Mouse (Mus musculus) kidney, postnatal 0 days (tissue): ENCODE results near the gene Grik1. TPM values are rescaled to one million over a fixed set of nuclear protein-coding genes. Genes with fewer than 3 reads are reported as not detected.
A peak's percentile ranks its signal among the peaks of the same experiment; 100 is the strongest.

Source experiments
- ATAC-seq: fragments of 200-750 bp; cut with Nextera tagmentation; replicated peaks from 2 replicates; pipeline ENCODE4 v1.8.0; 2017; ENCODE audit warnings: low read depth, moderate number of reproducible peaks, moderate TSS enrichment, moderate library complexity; ENCODE audit not compliant: low FRiP score
- DNase-seq: peaks from one replicate; pipeline ENCODE4 v3.0.0-alpha.2; 2016; ENCODE audit warnings: low spot score
- H3K27ac ChIP-seq: fragments of 300-500 bp; sonication (generic); 2 replicates; pipeline ENCODE4 v1.5.1; 2014; ENCODE audit warnings: mild to moderate bottlenecking
- H3K27me3 ChIP-seq: fragments of 300-500 bp; sonication (generic); 2 replicates; pipeline ENCODE4 v1.6.1; 2014; ENCODE audit warnings: low read length, mixed read lengths; ENCODE audit not compliant: insufficient read depth
- H3K36me3 ChIP-seq: fragments of 300-500 bp; sonication (generic); 2 replicates; pipeline ENCODE4 v1.6.1; 2014; ENCODE audit warnings: low read length, mixed read lengths; ENCODE audit not compliant: insufficient read depth
- H3K4me1 ChIP-seq: fragments of 300-500 bp; sonication (generic); replicated peaks from 2 replicates; pipeline ENCODE4 v1.6.1; 2014; ENCODE audit warnings: antibody characterized with exemption, low read length, mixed read lengths; ENCODE audit not compliant: insufficient read depth
- H3K4me2 ChIP-seq: fragments of 300-500 bp; sonication (generic); 2 replicates; pipeline ENCODE4 v1.6.1; 2014; ENCODE audit warnings: mild to moderate bottlenecking, low read length, moderate library complexity, mixed read lengths
- H3K4me3 ChIP-seq: fragments of 300-500 bp; sonication (generic); replicated peaks from 2 replicates; pipeline ENCODE4 v1.5.1; 2014; ENCODE audit warnings: low read depth, low read length
- H3K9ac ChIP-seq: fragments of 300-500 bp; sonication (generic); 2 replicates; pipeline ENCODE4 v1.6.1; 2014; ENCODE audit warnings: low read depth, low read length
- H3K9me3 ChIP-seq: fragments of 300-500 bp; sonication (generic); replicated peaks from 2 replicates; pipeline ENCODE4 v1.6.1; 2016; ENCODE audit warnings: low read length, inconsistent platforms, mixed read lengths
- CTCF ChIP-seq: IDR thresholded peaks from 2 replicates; pipeline ENCODE4 v1.5.1; 2016; ENCODE audit warnings: antibody characterized with exemption, low read depth, mild to moderate bottlenecking, moderate library complexity
- WGBS: fragments of 180-500 bp; shearing (Covaris S2); extraction: QIAGEN DNeasy Blood & Tissue Kit; methylation state at CpG from one replicate; pipeline ENCODE4 v1.1.7; 2014; 5-methylcytosine and 5-hydroxymethylcytosine counted together
- polyA plus RNA-seq: library from polyadenylated mRNA; unstranded; fragments of >200 nt; fragmentation: Nextera tagmentation; extraction: Ambion mirVana; gene quantifications from 2 replicates; pipeline ENCODE4 v1.2.1, GENCODE M21; 2015

Grik1 gene
- polyA plus RNA-seq, 1 experiment from 2014 or later = 0.34 TPM

DNA sequence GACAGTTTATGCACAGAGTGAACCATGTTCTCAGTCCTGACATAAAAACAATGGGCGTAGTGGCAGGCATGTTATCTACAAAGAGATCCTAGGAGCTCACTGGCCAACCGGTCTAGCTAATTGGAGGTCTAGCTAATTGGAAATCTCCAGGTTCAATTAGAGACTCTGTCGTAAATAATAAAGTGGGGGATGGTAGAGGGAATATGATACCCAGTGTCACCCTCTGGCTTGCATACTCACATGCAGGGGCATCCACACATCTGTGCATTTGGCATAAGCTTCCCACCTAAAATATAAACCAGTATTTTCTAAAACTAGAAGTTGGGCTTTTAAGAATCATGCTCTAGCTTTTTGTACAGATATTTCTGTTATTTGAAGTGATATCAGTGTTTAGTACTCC, 229.1 kb downstream of the Grik1 start:
- DNase-seq (no peak), ATAC-seq (no peak)
- H3K27me3 ChIP-seq = no peaks in the 10 kb centered on the region
- no peak for TF ChIP-seq CTCF
- H3K4me1 ChIP-seq = no peaks in the 10 kb centered on the region
- H3K4me3 ChIP-seq = no peak overlapping the region
- H3K36me3 ChIP-seq = no peaks in the 10 kb centered on the region
- no peak overlapping the region for H3K4me2 ChIP-seq
- no peak overlapping the region for H3K9ac ChIP-seq
- H3K27ac ChIP-seq = no peak overlapping the region
- WGBS = 70% methylated on average over 3 of the region's 3 CpGs
- H3K9me3 ChIP-seq = no peaks in the 10 kb centered on the region

DNA sequence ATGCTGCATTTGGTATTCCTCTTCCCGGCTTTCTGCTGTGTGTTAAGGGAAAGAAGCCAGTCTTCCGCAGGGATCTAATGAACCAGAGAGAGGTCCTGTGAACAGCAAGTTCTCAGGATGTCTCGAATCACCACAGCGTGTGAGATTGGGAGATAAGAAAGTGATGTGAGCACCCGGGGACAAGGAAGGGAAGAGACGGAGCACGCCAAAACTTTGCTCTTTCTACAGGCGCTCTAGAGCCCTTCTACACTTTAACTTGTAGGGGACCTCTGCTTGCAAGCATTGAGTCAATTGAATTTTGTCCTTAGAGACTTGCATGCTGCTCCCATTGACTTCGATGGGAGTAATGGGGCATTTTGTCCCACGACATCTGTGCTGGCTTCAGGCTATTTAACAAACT, 241.9 kb downstream of the Grik1 start:
- no peak for DNase-seq
- Histone ChIP-seq H3K36me3 (no peaks in the 10 kb centered on the region), H3K4me2 (no peak overlapping the region), H3K9ac (no peak overlapping the region), H3K9me3 (no peaks in the 10 kb centered on the region), H3K27me3 (no peaks in the 10 kb centered on the region), H3K4me3 (no peak overlapping the region), H3K4me1 (no peaks in the 10 kb centered on the region), H3K27ac (no peak overlapping the region)
- WGBS = 74% methylated on average over 10 of the region's 10 CpGs
- no peak for ATAC-seq
- no peak for TF ChIP-seq CTCF

DNA sequence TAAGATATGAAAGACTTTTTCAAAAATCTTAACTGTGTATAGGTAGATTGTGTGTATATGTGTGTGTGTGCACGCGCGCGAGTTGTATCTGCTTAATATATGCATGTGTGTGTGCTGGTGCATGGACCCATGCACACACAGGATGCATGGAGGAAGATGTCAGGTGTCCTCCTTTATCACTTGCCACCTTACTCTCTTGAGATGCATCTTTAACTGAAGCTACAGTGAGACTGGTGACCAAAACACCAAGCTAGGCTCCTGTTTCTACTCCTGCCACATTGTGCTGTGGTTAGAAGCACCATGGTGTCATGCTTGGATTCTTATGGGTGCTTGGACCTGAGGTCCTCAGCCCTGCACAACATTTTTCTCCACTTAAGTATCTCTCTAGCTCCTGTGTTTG, 245.7 kb downstream of the Grik1 start:
- DNase-seq (no peak), ATAC-seq (no peak)
- WGBS = 98% methylated on average over 4 of the region's 4 CpGs
- Histone ChIP-seq H3K36me3 (no peaks in the 10 kb centered on the region), H3K4me3 (no peak overlapping the region), H3K27ac (no peak overlapping the region), H3K27me3 (no peaks in the 10 kb centered on the region), H3K4me1 (no peaks in the 10 kb centered on the region), H3K9me3 (no peaks in the 10 kb centered on the region), H3K9ac (no peak overlapping the region), H3K4me2 (no peak overlapping the region)
- no peak for TF ChIP-seq CTCF

DNA sequence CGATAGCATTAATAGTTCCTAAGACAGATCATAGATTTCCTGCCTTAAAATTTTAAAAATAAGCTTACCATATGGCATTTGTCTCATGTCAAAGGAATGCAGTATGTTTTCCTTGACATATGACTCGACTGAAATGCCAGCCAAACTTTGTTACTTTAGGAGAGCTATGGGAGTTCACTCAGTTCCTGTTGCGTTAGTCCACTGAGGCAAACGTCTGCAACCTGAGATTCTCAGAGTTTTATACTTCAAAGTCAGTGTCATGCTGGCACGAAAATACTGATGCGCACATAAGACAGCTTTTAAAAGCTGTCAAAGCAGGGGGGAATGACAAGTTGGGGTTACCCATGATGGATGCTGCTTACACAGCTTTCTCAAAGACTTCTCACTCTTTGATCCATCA, 247.6 kb downstream of the Grik1 start:
- Histone ChIP-seq H3K27me3 (no peaks in the 10 kb centered on the region), H3K9ac (no peak overlapping the region), H3K4me1 (no peaks in the 10 kb centered on the region), H3K4me3 (no peak overlapping the region), H3K36me3 (no peaks in the 10 kb centered on the region), H3K9me3 (no peaks in the 10 kb centered on the region), H3K27ac (no peak overlapping the region), H3K4me2 (no peak overlapping the region)
- ATAC-seq (no peak), DNase-seq (peak; percentile 11)
- 21% methylated on average over 6 of the region's 6 CpGs for WGBS
- TF ChIP-seq CTCF = no peak

DNA sequence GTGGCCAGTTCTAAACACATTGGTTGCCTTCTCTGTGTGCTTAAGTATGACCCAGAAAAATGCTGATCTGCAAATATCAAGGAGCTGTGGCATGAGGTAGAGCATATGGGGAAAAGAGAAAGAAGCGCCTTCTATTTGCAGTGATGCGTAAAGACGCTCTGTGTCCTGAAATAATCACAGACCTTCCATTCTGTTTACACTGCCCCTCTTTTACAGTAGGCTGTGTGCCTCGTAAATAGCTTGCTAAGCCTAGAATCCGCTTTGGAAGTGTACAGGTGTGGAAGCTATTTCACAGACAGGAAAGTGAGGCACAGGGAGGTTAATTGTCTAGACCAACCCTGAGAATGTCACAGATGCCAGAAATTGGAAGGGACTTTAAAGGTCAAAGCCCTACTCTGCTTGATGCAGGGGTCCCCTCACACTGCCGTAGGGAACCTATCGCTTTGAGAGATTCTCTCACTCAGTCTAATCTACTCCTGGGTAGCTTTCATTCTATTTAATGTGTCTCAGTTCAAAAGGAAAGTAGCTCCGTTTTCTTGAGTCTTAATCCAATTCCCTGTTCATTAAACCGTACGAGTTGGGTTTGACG, 251.5 kb downstream of the Grik1 start:
- Histone ChIP-seq H3K9me3 (no peaks in the 10 kb centered on the region), H3K36me3 (no peaks in the 10 kb centered on the region), H3K4me1 (no peaks in the 10 kb centered on the region), H3K4me2 (no peak overlapping the region), H3K27ac (no peak overlapping the region), H3K9ac (no peak overlapping the region), H3K4me3 (no peak overlapping the region), H3K27me3 (no peaks in the 10 kb centered on the region)
- TF ChIP-seq CTCF = no peak
- ATAC-seq = no peak
- no peak for DNase-seq
- 74% methylated on average over 11 of the region's 11 CpGs for WGBS

DNA sequence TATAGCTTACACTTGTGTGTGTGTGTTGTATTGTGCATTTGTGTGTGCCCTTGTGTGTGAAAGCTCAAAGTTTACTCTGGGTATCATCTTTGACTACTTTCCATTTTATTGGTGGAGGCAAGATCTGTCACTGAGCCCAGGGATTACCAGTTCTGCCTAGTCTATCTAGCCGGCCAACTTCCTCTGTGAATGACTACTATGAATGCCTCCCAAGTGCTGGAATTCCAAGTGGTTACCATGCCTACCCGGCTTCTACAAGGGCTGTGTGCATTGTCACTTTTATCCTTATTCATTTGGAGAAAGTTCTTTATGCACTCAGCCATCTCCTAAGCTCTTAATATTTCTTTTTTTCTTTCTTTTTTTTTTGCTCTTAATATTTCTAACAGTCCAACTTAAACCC, 301.3 kb downstream of the Grik1 start:
- no peaks in the 10 kb centered on the region for H3K36me3 ChIP-seq
- no peaks in the 10 kb centered on the region for H3K27me3 ChIP-seq
- ATAC-seq (no peak), DNase-seq (no peak)
- H3K9ac ChIP-seq = no peak overlapping the region
- no peak overlapping the region for H3K27ac ChIP-seq
- no peak for TF ChIP-seq CTCF
- H3K4me2 ChIP-seq = no peak overlapping the region
- no peaks in the 10 kb centered on the region for H3K9me3 ChIP-seq
- 68% methylated on average over 2 of the region's 2 CpGs for WGBS
- H3K4me3 ChIP-seq = no peak overlapping the region
- H3K4me1 ChIP-seq = no peaks in the 10 kb centered on the region

DNA sequence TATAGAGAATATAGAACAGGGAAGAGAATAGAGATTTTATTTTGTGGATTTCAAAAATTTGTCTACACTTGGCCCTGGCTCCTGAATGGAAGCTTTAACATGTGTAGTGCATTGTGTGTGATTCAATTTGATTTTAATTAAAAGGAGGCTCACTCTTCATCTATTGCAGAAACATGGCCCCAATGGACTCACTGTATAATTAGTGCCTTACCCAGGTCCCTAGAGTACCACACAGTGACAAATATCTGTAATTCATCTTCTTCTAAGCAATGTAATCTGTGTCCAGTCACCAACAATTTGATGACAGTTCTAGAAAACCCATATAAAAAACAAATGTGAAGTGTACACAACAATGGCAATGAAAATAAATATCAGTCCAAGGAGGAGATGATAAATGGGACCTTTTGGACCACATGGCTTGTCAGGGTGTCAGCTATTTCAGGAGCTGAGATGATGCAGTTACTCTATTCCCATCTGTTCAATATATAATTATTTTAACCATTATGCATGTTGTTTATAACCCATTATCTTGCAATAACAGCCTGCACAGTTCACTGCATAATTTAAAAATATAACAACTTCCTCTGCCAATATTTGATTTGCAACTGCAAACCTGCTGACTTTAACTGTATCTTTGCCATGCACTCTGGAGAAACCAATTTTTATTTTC, 305.7 kb downstream of the Grik1 start:
- H3K27me3 ChIP-seq = no peaks in the 10 kb centered on the region
- H3K4me2 ChIP-seq = no peak overlapping the region
- no peaks in the 10 kb centered on the region for H3K36me3 ChIP-seq
- no peak for ATAC-seq
- H3K4me1 ChIP-seq = no peaks in the 10 kb centered on the region
- no peaks in the 10 kb centered on the region for H3K9me3 ChIP-seq
- H3K27ac ChIP-seq = no peak overlapping the region
- H3K9ac ChIP-seq = no peak overlapping the region
- H3K4me3 ChIP-seq = no peak overlapping the region
- TF ChIP-seq CTCF = no peak
- DNase-seq = no peak
